Mouse (Mus musculus) intestine, embryonic 14.5 days (tissue): ENCODE data around the gene Mettl2. TPM values are rescaled to one million over a fixed set of nuclear protein-coding genes. Genes with fewer than 3 reads are reported as not detected.

Experiments
- ATAC-seq: fragments of 200-750 bp; cut with Nextera tagmentation; replicated peaks from 2 replicates; pipeline ENCODE4 v1.8.0; 2017; ENCODE audit warnings: low read depth, moderate number of reproducible peaks, moderate TSS enrichment, moderate library complexity; ENCODE audit not compliant: low FRiP score, low TSS enrichment
- DNase-seq: peaks from one replicate; pipeline ENCODE4 v3.0.0-alpha.2; 2018; ENCODE audit warnings: low spot score
- H3K27ac ChIP-seq: fragments of 300-500 bp; sonication (generic); 2 replicates; pipeline ENCODE4 v1.5.1; 2014; ENCODE audit warnings: low read depth, mild to moderate bottlenecking, control low read depth
- H3K27me3 ChIP-seq: fragments of 300-500 bp; sonication (generic); replicated peaks from 2 replicates; pipeline ENCODE4 v1.6.1; 2014; ENCODE audit warnings: low read length, control low read depth; ENCODE audit not compliant: control insufficient read depth, insufficient read depth
- H3K36me3 ChIP-seq: fragments of 300-500 bp; sonication (generic); 2 replicates; pipeline ENCODE4 v1.6.1; 2014; ENCODE audit warnings: low read length, control low read depth; ENCODE audit not compliant: control insufficient read depth, insufficient read depth
- H3K4me1 ChIP-seq: fragments of 300-500 bp; sonication (generic); replicated peaks from 2 replicates; pipeline ENCODE4 v1.6.1; 2014; ENCODE audit warnings: low read length, control low read depth, mixed read lengths; ENCODE audit not compliant: control insufficient read depth, insufficient read depth
- H3K4me2 ChIP-seq: fragments of 300-500 bp; sonication (generic); 2 replicates; pipeline ENCODE4 v1.6.1; 2014; ENCODE audit warnings: low read length
- H3K4me3 ChIP-seq: fragments of 300-500 bp; sonication (generic); 2 replicates; pipeline ENCODE4 v1.5.1; 2014; ENCODE audit warnings: low read depth, low read length, control low read depth, mixed read lengths
- H3K9ac ChIP-seq: fragments of 300-500 bp; sonication (generic); 2 replicates; pipeline ENCODE4 v1.6.1; 2014; ENCODE audit warnings: mild to moderate bottlenecking, low read length
- H3K9me3 ChIP-seq: fragments of 300-500 bp; sonication (generic); 2 replicates; pipeline ENCODE4 v1.6.1; 2016; ENCODE audit warnings: low read length, control low read depth; ENCODE audit not compliant: control insufficient read depth
- WGBS: fragments of 180-500 bp; shearing (Covaris S2); extraction: QIAGEN DNeasy Blood & Tissue Kit; methylation state at CpG from one replicate; pipeline ENCODE4 v1.1.7; 2014; 5-methylcytosine and 5-hydroxymethylcytosine counted together
- polyA plus RNA-seq: library from polyadenylated mRNA; unstranded; fragments of >200 nt; fragmentation: Nextera tagmentation; extraction: Ambion mirVana; gene quantifications from 2 replicates; pipeline ENCODE4 v1.2.1, GENCODE M21; 2014

Gene Mettl2
- polyA plus RNA-seq, 1 experiment from 2014 or later, result 40.7 TPM

GRCm38 (mm10) chr11:105149766-105150165 is 23.5 kb downstream of the Mettl2 start:
- H3K36me3 ChIP-seq, result no peaks in the 10 kb centered on the region
- H3K27me3 ChIP-seq, result 0 out of 2 replicates have a peak, but pooled peaks cover 5% of the 10 kb centered on the region
- H3K4me2 ChIP-seq, result no peak overlapping the region
- no peak overlapping the region for H3K4me3 ChIP-seq
- H3K9ac ChIP-seq, result no peak overlapping the region
- WGBS, result 93% methylated on average over 1 of the region's 1 CpGs
- no peak for ATAC-seq
- no peaks in the 10 kb centered on the region for H3K9me3 ChIP-seq
- peaks cover 7% of the 10 kb centered on the region for H3K4me1 ChIP-seq
- H3K27ac ChIP-seq, result no peak overlapping the region
- DNase-seq, result no peak

- DNase-seq (no peak), ATAC-seq (no peak)
- H3K4me1 ChIP-seq, result peaks cover 7% of the 10 kb centered on the region
- H3K36me3 ChIP-seq, result no peaks in the 10 kb centered on the region
- H3K4me2 ChIP-seq, result no peak overlapping the region
- WGBS, result 55% methylated on average over 4 of the region's 4 CpGs
- 0 out of 2 replicates have a peak, but pooled peaks cover 5% of the 10 kb centered on the region for H3K27me3 ChIP-seq
- H3K9me3 ChIP-seq, result no peaks in the 10 kb centered on the region
- no peak overlapping the region for H3K9ac ChIP-seq
- no peak overlapping the region for H3K27ac ChIP-seq
- H3K4me3 ChIP-seq, result no peak overlapping the region
These were observed 24.5 kb downstream of the Mettl2 start for GRCm38 (mm10) chr11:105150691-105151090.

- no peaks in the 10 kb centered on the region for H3K9me3 ChIP-seq
- H3K27ac ChIP-seq, result no peak overlapping the region
- 21% methylated on average over 18 of the region's 19 CpGs for WGBS
- ATAC-seq, result no peak
- no peak overlapping the region for H3K4me2 ChIP-seq
- 0 out of 2 replicates have a peak, but pooled peaks cover 5% of the 10 kb centered on the region for H3K27me3 ChIP-seq
- no peak for DNase-seq
- H3K36me3 ChIP-seq, result no peaks in the 10 kb centered on the region
- H3K9ac ChIP-seq, result no peak overlapping the region
- H3K4me3 ChIP-seq, result no peak overlapping the region
- H3K4me1 ChIP-seq, result peaks cover 7% of the 10 kb centered on the region
These were observed 25.2 kb downstream of the Mettl2 start for GRCm38 (mm10) chr11:105151226-105152016.

- H3K9ac ChIP-seq, result no peak overlapping the region
- H3K4me2 ChIP-seq, result no peak overlapping the region
- H3K4me1 ChIP-seq, result peaks cover 7% of the 10 kb centered on the region
- no peak for ATAC-seq
- DNase-seq, result no peak
- no peak overlapping the region for H3K4me3 ChIP-seq
- 0 out of 2 replicates have a peak, but pooled peaks cover 5% of the 10 kb centered on the region for H3K27me3 ChIP-seq
- no peaks in the 10 kb centered on the region for H3K9me3 ChIP-seq
- H3K36me3 ChIP-seq, result no peaks in the 10 kb centered on the region
- 86% methylated on average over 1 of the region's 4 CpGs for WGBS
- no peak overlapping the region for H3K27ac ChIP-seq
These were observed 25.7 kb downstream of the Mettl2 start for GRCm38 (mm10) chr11:105152017-105152300.

- Histone ChIP-seq H3K36me3 (no peaks in the 10 kb centered on the region), H3K9me3 (no peaks in the 10 kb centered on the region), H3K27me3 (0 out of 2 replicates have a peak, but pooled peaks cover 5% of the 10 kb centered on the region), H3K4me3 (no peak overlapping the region), H3K9ac (no peak overlapping the region), H3K4me1 (peaks cover 7% of the 10 kb centered on the region), H3K4me2 (no peak overlapping the region), H3K27ac (no peak overlapping the region)
- ATAC-seq, result no peak
- no peak for DNase-seq
- WGBS, result 85% methylated on average over 11 of the region's 11 CpGs
These were observed 26.2 kb downstream of the Mettl2 start for GRCm38 (mm10) chr11:105152357-105152899.

- Histone ChIP-seq H3K27me3 (0 out of 2 replicates have a peak, but pooled peaks cover 5% of the 10 kb centered on the region), H3K9me3 (no peaks in the 10 kb centered on the region), H3K27ac (no peak overlapping the region), H3K4me2 (no peak overlapping the region), H3K36me3 (no peaks in the 10 kb centered on the region), H3K4me1 (peaks cover 7% of the 10 kb centered on the region), H3K4me3 (no peak overlapping the region), H3K9ac (no peak overlapping the region)
- WGBS, result 33% methylated on average over 12 of the region's 12 CpGs
- ATAC-seq, result peak; percentile 71; the same call in 1 of the 2 replicates
- peak; percentile 59 for DNase-seq
These were observed 27.0 kb downstream of the Mettl2 start for GRCm38 (mm10) chr11:105153068-105153833.

GRCm38 (mm10) chr11:105155915-105156314 is 29.7 kb downstream of the Mettl2 start:
- Histone ChIP-seq H3K4me2 (no peak overlapping the region), H3K9ac (no peak overlapping the region), H3K9me3 (no peaks in the 10 kb centered on the region), H3K36me3 (no peaks in the 10 kb centered on the region), H3K27me3 (0 out of 2 replicates have a peak, but pooled peaks cover under 1% of the 10 kb centered on the region), H3K27ac (no peak overlapping the region), H3K4me3 (no peak overlapping the region), H3K4me1 (peaks cover 7% of the 10 kb centered on the region)
- DNase-seq (no peak), ATAC-seq (no peak)
- 72% methylated on average over 4 of the region's 4 CpGs for WGBS

- Histone ChIP-seq H3K9me3 (no peaks in the 10 kb centered on the region), H3K4me3 (no peak overlapping the region), H3K36me3 (no peaks in the 10 kb centered on the region), H3K4me2 (no peak overlapping the region), H3K9ac (no peak overlapping the region), H3K4me1 (peaks cover 7% of the 10 kb centered on the region), H3K27ac (no peak overlapping the region), H3K27me3 (no peaks in the 10 kb centered on the region)
- ATAC-seq, result no peak
- DNase-seq, result no peak
- WGBS, result 83% methylated on average over 19 of the region's 19 CpGs
These were observed 30.6 kb downstream of the Mettl2 start for GRCm38 (mm10) chr11:105156748-105157267.
